Mouse (Mus musculus) heart, embryonic 16.5 days (tissue): ENCODE results near the gene 1700034J05Rik. TPM values are rescaled to one million over a fixed set of nuclear protein-coding genes. Genes with fewer than 3 reads are reported as not detected.

Experiments used
- ATAC-seq: fragments of 200-750 bp; cut with Nextera tagmentation; replicated peaks from 2 replicates; pipeline ENCODE4 v1.8.0; 2017; ENCODE audit warnings: moderate number of reproducible peaks; ENCODE audit not compliant: insufficient read depth, low FRiP score; ENCODE audit errors: extremely low read depth
- H3K27ac ChIP-seq: fragments of 300-500 bp; sonication (generic); 2 replicates; pipeline ENCODE4 v1.5.1; 2014; ENCODE audit warnings: mild to moderate bottlenecking, low read length, control low read depth, moderate library complexity
- H3K27me3 ChIP-seq: fragments of 300-500 bp; sonication (generic); 2 replicates; pipeline ENCODE4 v1.6.1; 2014; ENCODE audit warnings: low read length, mixed read lengths; ENCODE audit not compliant: control insufficient read depth, insufficient read depth
- H3K36me3 ChIP-seq: fragments of 300-500 bp; sonication (generic); 2 replicates; pipeline ENCODE4 v1.6.1; 2014; ENCODE audit not compliant: control insufficient read depth, insufficient read depth
- H3K4me1 ChIP-seq: fragments of 300-500 bp; sonication (generic); 2 replicates; pipeline ENCODE4 v1.6.1; 2014; ENCODE audit warnings: low read length, mixed read lengths; ENCODE audit not compliant: control insufficient read depth, insufficient read depth
- H3K4me2 ChIP-seq: fragments of 300-500 bp; sonication (generic); 2 replicates; pipeline ENCODE4 v1.6.1; 2014; ENCODE audit warnings: low read depth, mild to moderate bottlenecking, control low read depth, low read length
- H3K4me3 ChIP-seq: fragments of 300-500 bp; sonication (generic); 2 replicates; pipeline ENCODE4 v1.5.1; 2014; ENCODE audit warnings: mild to moderate bottlenecking, control low read depth, low read length
- H3K9ac ChIP-seq: fragments of 300-500 bp; sonication (generic); 2 replicates; pipeline ENCODE4 v1.6.1; 2014; ENCODE audit warnings: low read length, control low read depth
- H3K9me3 ChIP-seq: fragments of 300-500 bp; sonication (generic); replicated peaks from 2 replicates; pipeline ENCODE4 v1.6.1; 2016; ENCODE audit warnings: low read length; ENCODE audit not compliant: control insufficient read depth
- WGBS: fragments of 180-500 bp; shearing (Covaris S2); extraction: QIAGEN DNeasy Blood & Tissue Kit; methylation state at CpG from one replicate; pipeline ENCODE4 v1.1.7; 2014; 5-methylcytosine and 5-hydroxymethylcytosine counted together
- polyA plus RNA-seq: library from polyadenylated mRNA; unstranded; fragments of >200 nt; fragmentation: Nextera tagmentation; extraction: Ambion mirVana; gene quantifications from 2 replicates; pipeline ENCODE4 v1.2.1, GENCODE M21; 2015

Gene 1700034J05Rik
- polyA plus RNA-seq, 1 experiment from 2014 or later = 0.12 TPM

GRCm38 (mm10) chr6:146971366-146971765 is 17.1 kb upstream of the 1700034J05Rik start:
- Histone ChIP-seq H3K4me3 (no peak overlapping the region), H3K27me3 (no peaks in the 10 kb centered on the region), H3K36me3 (no peaks in the 10 kb centered on the region), H3K4me1 (peaks cover 13% of the 10 kb centered on the region), H3K4me2 (no peak overlapping the region), H3K9me3 (no peaks in the 10 kb centered on the region), H3K27ac (no peak overlapping the region), H3K9ac (no peak overlapping the region)
- no peak for ATAC-seq
- 62% methylated on average over 3 of the region's 3 CpGs for WGBS

GRCm38 (mm10) chr6:146970811-146971210 is 16.6 kb upstream of the 1700034J05Rik start:
- H3K4me1 ChIP-seq = peaks cover 8% of the 10 kb centered on the region
- H3K27me3 ChIP-seq = no peaks in the 10 kb centered on the region
- H3K9me3 ChIP-seq = no peaks in the 10 kb centered on the region
- H3K4me2 ChIP-seq = no peak overlapping the region
- H3K9ac ChIP-seq = no peak overlapping the region
- H3K27ac ChIP-seq = no peak overlapping the region
- no peak overlapping the region for H3K4me3 ChIP-seq
- ATAC-seq = no peak
- WGBS = 81% methylated on average over 3 of the region's 3 CpGs
- no peaks in the 10 kb centered on the region for H3K36me3 ChIP-seq

- H3K27me3 ChIP-seq = no peaks in the 10 kb centered on the region
- WGBS = 74% methylated on average over 6 of the region's 6 CpGs
- H3K4me1 ChIP-seq = peaks cover 4% of the 10 kb centered on the region
- no peak overlapping the region for H3K27ac ChIP-seq
- no peak overlapping the region for H3K4me3 ChIP-seq
- H3K9me3 ChIP-seq = no peaks in the 10 kb centered on the region
- no peak overlapping the region for H3K9ac ChIP-seq
- no peak overlapping the region for H3K4me2 ChIP-seq
- ATAC-seq = no peak
- no peaks in the 10 kb centered on the region for H3K36me3 ChIP-seq
Observed at GRCm38 (mm10) chr6:146967836-146968235, 13.6 kb upstream of the 1700034J05Rik start.

DNA sequence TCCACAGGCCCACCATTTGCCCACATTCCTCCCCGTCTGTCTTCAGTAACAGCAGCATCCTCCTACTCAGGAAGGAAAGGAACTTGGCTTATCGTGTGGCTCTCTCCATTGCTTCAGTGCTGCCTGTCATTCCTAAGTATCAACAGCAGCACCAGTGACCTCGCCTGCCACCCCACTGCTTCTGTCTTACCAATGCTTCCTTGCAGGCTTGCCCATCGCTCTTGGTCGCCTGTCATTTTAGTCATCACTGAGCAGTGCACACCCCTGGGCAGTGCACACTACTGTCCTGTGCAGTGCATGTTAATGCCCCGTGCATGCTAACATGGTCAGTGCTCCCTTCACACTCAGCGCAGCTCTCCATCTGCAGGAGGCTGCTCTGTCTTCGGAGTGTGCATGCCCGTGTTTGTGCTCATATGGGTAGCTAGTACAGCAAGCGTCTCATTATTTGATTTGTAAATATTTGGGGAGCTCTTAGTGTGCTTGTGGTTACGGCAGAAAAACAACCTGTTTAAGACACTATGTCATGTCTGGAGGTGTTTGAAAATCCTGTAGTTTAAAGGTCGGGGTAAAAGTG is 12.3 kb upstream of the 1700034J05Rik start:
- no peaks in the 10 kb centered on the region for H3K36me3 ChIP-seq
- no peak overlapping the region for H3K4me2 ChIP-seq
- no peak overlapping the region for H3K9ac ChIP-seq
- no peaks in the 10 kb centered on the region for H3K27me3 ChIP-seq
- H3K9me3 ChIP-seq = no peaks in the 10 kb centered on the region
- ATAC-seq = 0 out of 2 replicates have a peak, but pooled peaks have one; percentile 9
- H3K4me1 ChIP-seq = peaks cover 9% of the 10 kb centered on the region
- no peak overlapping the region for H3K4me3 ChIP-seq
- no peak overlapping the region for H3K27ac ChIP-seq
- WGBS = 55% methylated on average over 12 of the region's 12 CpGs

DNA sequence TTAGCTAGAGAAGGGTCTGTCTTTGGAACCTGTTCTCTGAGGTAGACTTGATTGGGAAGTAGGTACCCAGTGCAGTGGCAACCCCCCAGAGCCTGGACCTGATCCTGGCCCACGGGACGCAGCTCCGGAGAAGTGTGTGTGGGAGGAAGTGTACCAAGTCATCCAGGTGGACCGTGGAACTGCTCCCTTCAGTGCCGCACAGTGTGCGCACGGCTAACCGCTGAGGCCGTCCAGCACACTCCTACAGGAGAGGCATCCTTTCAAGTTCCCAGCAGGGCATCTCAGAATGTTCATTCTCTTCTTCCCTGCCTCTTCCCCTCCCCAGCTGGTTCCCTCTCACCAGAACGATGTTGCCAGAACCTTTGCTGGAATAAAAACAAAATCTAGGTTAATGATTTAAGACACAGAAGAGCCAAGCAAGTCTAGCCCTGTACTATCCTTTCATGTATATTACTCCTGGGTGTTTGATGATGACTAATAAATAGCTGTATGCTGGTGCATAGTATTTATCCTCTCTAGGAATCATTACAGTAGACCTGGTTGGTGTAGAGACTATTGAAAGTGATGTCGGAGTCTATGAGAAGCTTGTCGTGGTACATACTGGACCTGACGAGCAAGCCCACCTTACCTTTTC is 11.0 kb upstream of the 1700034J05Rik start:
- Histone ChIP-seq H3K36me3 (no peaks in the 10 kb centered on the region), H3K4me1 (peaks cover 16% of the 10 kb centered on the region), H3K27ac (no peak overlapping the region), H3K9me3 (no peaks in the 10 kb centered on the region), H3K4me3 (no peak overlapping the region), H3K27me3 (no peaks in the 10 kb centered on the region), H3K9ac (no peak overlapping the region), H3K4me2 (no peak overlapping the region)
- ATAC-seq = no peak
- WGBS = 91% methylated on average over 13 of the region's 13 CpGs

GRCm38 (mm10) chr6:146963396-146964150 is 9.4 kb upstream of the 1700034J05Rik start:
- no peak overlapping the region for H3K4me3 ChIP-seq
- no peak overlapping the region for H3K4me2 ChIP-seq
- peaks cover 18% of the 10 kb centered on the region for H3K4me1 ChIP-seq
- 85% methylated on average over 6 of the region's 6 CpGs for WGBS
- H3K9me3 ChIP-seq = no peaks in the 10 kb centered on the region
- H3K9ac ChIP-seq = no peak overlapping the region
- no peaks in the 10 kb centered on the region for H3K36me3 ChIP-seq
- H3K27me3 ChIP-seq = no peaks in the 10 kb centered on the region
- no peak overlapping the region for H3K27ac ChIP-seq
- ATAC-seq = no peak

DNA sequence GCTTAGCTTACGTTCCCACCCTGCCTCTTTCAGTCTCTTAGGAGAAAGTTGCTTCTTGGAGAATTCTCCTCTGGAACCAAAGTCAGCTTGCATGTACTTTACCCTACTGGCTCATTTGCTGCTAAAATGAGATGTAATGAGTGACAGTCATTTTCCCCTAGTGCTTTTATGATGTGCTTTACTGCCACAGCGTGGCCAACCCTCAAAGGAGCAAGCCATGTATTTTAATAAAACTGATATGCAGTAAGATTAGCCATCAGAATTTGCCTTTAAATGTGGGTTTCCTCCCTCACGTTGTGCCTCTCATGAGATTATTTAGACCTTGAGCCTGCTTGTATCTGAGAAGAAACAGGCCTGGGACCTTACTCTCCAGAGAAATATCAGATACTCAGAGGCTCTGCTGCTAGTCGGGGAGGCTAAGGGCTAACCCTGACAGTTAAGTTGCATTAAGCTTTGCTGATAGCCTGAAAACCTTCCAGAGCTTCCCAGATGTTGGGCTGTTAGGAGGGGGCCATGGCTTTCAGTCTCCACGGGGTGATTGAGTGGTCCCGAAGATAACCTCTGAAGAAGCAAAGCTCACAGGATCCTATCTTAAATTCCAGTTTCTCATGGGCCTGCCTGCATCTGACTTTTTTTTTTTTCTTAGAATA is 7.7 kb upstream of the 1700034J05Rik start:
- Histone ChIP-seq H3K9ac (no peak overlapping the region), H3K4me2 (no peak overlapping the region)

DNA sequence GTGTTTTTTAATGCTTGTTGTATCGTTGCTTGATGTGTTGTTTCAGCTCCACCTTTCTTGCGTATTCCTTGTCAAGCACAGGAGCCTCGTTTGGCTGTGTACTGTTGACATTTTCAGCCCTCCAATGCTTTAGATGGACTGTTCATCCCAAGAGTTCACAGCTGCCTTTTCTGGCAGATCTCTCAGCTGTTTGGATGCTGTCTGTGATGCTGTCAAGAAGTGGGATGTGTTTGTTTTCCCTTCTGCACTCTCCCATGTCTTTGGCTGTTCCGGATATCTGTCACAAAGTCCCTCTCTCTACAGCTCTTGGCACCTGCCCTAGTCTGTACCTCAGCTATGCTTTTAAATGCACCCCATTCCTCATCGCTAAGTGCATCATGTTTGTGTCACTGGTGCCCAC is 6.7 kb upstream of the 1700034J05Rik start:
- WGBS = 49% methylated on average over 5 of the region's 5 CpGs
- no peak for ATAC-seq
- no peak overlapping the region for H3K27ac ChIP-seq

More for the DNA sequence above, 7.7 kb upstream of the 1700034J05Rik start:
- 27% methylated on average over 6 of the region's 6 CpGs for WGBS
- H3K36me3 ChIP-seq = no peaks in the 10 kb centered on the region
- H3K27me3 ChIP-seq = no peaks in the 10 kb centered on the region
- peaks cover 18% of the 10 kb centered on the region for H3K4me1 ChIP-seq
- H3K4me3 ChIP-seq = no peak overlapping the region
- H3K9me3 ChIP-seq = no peaks in the 10 kb centered on the region
- no peak for ATAC-seq
- H3K27ac ChIP-seq = no peak overlapping the region; the same call in 1 of the 2 replicates

More for the DNA sequence above, 6.7 kb upstream of the 1700034J05Rik start:
- Histone ChIP-seq H3K4me2 (no peak overlapping the region), H3K4me1 (peaks cover 18% of the 10 kb centered on the region), H3K9me3 (no peaks in the 10 kb centered on the region), H3K27me3 (no peaks in the 10 kb centered on the region), H3K9ac (no peak overlapping the region), H3K4me3 (no peak overlapping the region), H3K36me3 (no peaks in the 10 kb centered on the region)
